Mouse (Mus musculus) limb, embryonic 10.5 days (tissue): ENCODE measurements around the gene 4930438A08Rik. TPM values are rescaled to one million over a fixed set of nuclear protein-coding genes. Genes with fewer than 3 reads are reported as not detected.
A peak's percentile ranks its signal among the peaks of the same experiment; 100 is the strongest.
"Not testable (repeated sequence)": the region's sequence is repeated elsewhere in the genome, so short reads cannot be mapped to it uniquely, and the experiment has no call there.

Experiments used
- DNase-seq: peaks from one replicate; pipeline ENCODE4 v3.0.0-alpha.2; 2017; ENCODE audit warnings: low spot score
- H3K27ac ChIP-seq: fragments of 300-500 bp; sonication (generic); 2 replicates; pipeline ENCODE4 v1.5.1; 2016; ENCODE audit warnings: mild to moderate bottlenecking
- H3K27me3 ChIP-seq: fragments of 300-500 bp; sonication (generic); 2 replicates; pipeline ENCODE4 v1.6.1; 2016; ENCODE audit warnings: low read depth, mild to moderate bottlenecking; ENCODE audit not compliant: poor library complexity, severe bottlenecking
- H3K36me3 ChIP-seq: fragments of 300-500 bp; sonication (generic); 2 replicates; pipeline ENCODE4 v1.6.1; 2016; ENCODE audit warnings: mild to moderate bottlenecking, moderate library complexity
- H3K4me1 ChIP-seq: fragments of 300-500 bp; sonication (generic); 2 replicates; pipeline ENCODE4 v1.6.1; 2016
- H3K4me3 ChIP-seq: fragments of 300-500 bp; sonication (generic); 2 replicates; pipeline ENCODE4 v1.5.1; 2016; ENCODE audit warnings: mild to moderate bottlenecking, moderate library complexity
- H3K9me3 ChIP-seq: fragments of 300-500 bp; sonication (generic); replicated peaks from 2 replicates; pipeline ENCODE4 v1.6.1; 2016; ENCODE audit warnings: mild to moderate bottlenecking
- WGBS: fragments of 180-500 bp; shearing (Covaris S2); methylation state at CpG from one replicate; pipeline ENCODE4 v1.1.7; 2016; 5-methylcytosine and 5-hydroxymethylcytosine counted together
- polyA plus RNA-seq: library from polyadenylated mRNA; unstranded; fragments of >200 nt; fragmentation: Nextera tagmentation; extraction: Ambion mirVana; gene quantifications from 2 replicates; pipeline ENCODE4 v1.2.1, GENCODE M21; 2016

The 4930438A08Rik gene
- polyA plus RNA-seq, 1 experiment from 2014 or later, result not detected

DNA sequence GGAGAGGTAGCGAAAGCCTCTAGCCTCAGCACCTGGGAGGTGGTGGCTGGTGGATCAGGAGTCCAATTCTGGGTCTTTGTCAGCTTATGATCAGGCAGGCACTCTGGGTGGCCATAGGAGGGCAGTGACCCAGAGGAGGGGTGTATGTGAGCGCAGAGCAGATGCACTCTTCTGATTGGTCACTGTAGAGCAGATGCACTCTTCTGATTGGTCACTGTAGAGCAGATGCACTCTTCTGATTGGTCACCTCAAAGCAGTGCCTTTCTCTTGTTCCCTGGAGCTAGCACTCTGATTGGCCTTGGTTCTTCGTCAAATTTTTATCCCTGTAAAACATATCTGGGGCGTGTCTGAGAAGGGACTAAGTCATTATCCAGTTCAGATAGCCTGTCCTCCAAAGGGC, 18.2 kb downstream of the 4930438A08Rik start:
- WGBS, result 49% methylated on average over 4 of the region's 4 CpGs

DNA sequence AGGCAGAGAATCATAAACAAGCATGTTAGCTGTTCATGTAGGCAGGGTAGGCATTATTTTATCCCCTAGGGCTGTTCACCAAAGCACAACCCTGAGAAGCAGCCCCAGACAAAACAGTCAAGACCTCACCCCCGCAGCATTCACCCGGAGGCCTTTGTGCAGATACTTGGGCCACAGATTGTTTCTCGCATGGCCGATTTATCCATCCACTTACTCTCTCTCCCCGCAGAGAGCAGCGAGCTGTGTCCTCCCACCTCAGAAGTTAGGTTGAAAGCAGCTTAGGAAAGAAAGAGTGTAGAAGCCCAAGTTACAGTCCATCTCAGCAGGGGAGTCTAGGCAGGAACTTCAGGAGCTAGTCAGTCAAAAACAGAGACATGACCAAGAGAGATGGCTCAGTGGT, 22.8 kb downstream of the 4930438A08Rik start:
- no peak for DNase-seq
- Histone ChIP-seq H3K9me3 (no peaks in the 10 kb centered on the region), H3K4me1 (0 out of 2 replicates have a peak, but pooled peaks cover 8% of the 10 kb centered on the region), H3K36me3 (no peaks in the 10 kb centered on the region), H3K4me3 (no peak overlapping the region), H3K27me3 (no peaks in the 10 kb centered on the region), H3K27ac (no peak overlapping the region)
- WGBS, result 90% methylated on average over 6 of the region's 6 CpGs

More for the DNA sequence above, 18.2 kb downstream of the 4930438A08Rik start:
- no peak overlapping the region for H3K27ac ChIP-seq
- no peaks in the 10 kb centered on the region for H3K27me3 ChIP-seq
- H3K36me3 ChIP-seq, result no peaks in the 10 kb centered on the region
- H3K4me1 ChIP-seq, result no peaks in the 10 kb centered on the region
- DNase-seq, result no peak
- H3K9me3 ChIP-seq, result no peaks in the 10 kb centered on the region
- no peak overlapping the region for H3K4me3 ChIP-seq

DNA sequence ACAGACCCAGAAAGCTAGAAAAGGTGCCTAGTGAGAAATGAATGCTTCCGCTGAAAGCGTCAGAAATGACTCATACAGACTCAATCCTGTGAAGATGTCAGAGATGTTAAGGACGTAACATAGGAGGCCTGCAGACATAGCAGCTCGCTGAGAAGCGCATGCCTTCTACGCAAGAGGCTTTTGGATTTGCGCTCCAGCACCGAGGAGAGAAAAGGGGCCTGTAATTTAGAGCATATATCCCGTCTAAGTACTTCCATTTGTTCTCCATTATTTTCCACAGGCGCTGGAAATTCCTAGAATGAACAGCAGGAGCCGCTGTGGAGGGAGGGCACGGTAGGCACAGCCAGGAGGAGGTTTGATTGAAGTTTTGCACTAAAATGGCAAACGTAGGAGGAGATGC, 26.5 kb downstream of the 4930438A08Rik start:
- peaks cover 12% of the 10 kb centered on the region for H3K4me1 ChIP-seq
- H3K27me3 ChIP-seq, result no peaks in the 10 kb centered on the region
- H3K4me3 ChIP-seq, result peak overlapping the region; percentile 66
- H3K27ac ChIP-seq, result no peak overlapping the region
- H3K9me3 ChIP-seq, result no peaks in the 10 kb centered on the region
- 17% methylated on average over 13 of the region's 13 CpGs for WGBS
- DNase-seq, result peak; percentile 79
- no peaks in the 10 kb centered on the region for H3K36me3 ChIP-seq

DNA sequence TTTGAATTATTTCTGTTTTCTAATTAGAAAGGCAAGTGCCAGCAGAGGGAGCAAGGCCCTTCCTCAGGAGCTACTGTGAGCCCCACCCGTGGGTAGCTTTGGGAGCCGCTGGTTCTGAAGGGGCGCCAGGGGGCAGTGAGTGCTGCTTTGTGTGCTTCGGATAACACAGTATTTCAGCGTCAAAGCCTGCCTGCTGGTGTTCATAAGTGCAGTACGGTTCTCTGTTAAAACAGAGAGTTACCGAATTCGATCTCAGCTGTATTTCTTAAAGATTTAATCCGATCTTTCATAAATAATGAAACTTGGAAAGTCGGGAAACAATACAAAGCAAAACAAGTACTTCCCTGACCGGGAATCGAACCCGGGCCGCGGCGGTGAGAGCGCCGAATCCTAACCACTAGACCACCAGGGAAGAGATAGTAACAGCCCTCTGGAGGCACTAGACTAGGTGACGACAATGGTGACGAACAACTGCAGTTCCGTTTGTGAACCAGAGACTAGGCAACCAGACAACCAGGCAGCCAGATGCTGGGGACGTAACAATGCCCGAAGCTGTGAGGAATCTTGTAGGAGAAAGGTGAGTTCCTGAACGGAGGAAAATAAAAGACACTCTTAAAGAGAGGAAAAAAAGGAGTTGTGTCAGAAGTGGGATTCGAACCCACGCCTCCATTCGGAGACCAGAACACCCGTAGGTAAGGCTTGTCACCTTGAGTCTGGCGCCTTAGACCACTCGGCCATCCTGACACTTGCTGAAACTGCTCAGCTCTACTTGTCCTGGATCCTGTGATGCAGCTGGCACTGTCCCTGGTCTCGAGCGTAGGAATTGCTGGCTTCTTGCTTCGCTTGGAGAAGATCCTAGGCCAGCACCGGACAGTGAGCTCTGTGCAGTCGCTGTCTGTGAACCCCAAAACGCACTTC, 27.5 kb downstream of the 4930438A08Rik start:
- H3K27me3 ChIP-seq, result no peaks in the 10 kb centered on the region
- peak overlapping the region; percentile 87 for H3K27ac ChIP-seq
- DNase-seq, result peak; percentile 99
- peaks cover 21% of the 10 kb centered on the region for H3K4me1 ChIP-seq
- no peaks in the 10 kb centered on the region for H3K9me3 ChIP-seq
- H3K4me3 ChIP-seq, result peak overlapping the region; percentile 66
- no peaks in the 10 kb centered on the region for H3K36me3 ChIP-seq
- under 1% methylated on average over 36 of the region's 36 CpGs for WGBS

DNA sequence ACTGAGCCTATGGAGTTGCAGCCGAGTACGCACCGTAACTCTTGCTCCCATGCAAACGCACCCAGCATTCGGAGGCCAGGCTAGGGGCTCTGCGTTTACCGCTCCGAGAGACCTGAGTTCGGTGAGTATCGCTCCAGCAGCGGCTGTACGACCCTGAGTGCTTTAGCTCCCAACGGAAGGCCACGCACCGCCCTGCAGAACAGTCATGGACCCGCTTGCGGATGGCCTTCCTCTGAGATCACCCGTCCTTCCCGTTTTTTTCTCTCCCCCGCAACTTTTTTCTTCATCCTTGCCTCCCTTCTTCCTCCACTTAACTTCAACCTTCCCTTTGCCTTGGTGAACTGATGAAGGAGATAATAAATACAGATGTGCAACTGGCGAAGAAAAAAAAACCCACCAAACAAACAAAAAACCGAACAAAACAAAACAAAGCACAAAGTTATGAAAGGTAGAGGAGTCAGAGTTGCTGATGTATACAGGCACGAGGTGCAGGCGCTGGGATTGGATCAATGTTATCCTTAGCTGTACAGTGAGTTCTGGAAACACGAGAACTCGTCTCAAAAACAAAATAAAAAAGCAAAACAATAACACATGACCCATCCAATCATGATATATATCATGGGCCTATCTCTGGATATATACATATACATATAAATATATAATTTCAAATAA, 28.3 kb downstream of the 4930438A08Rik start:
- no peak for DNase-seq
- Histone ChIP-seq H3K4me1 (peaks cover 29% of the 10 kb centered on the region), H3K4me3 (peak overlapping the region; percentile 66), H3K27ac (peak overlapping the region; percentile 87), H3K27me3 (no peaks in the 10 kb centered on the region), H3K36me3 (no peaks in the 10 kb centered on the region), H3K9me3 (no peaks in the 10 kb centered on the region)
- WGBS, result 2% methylated on average over 26 of the region's 26 CpGs

DNA sequence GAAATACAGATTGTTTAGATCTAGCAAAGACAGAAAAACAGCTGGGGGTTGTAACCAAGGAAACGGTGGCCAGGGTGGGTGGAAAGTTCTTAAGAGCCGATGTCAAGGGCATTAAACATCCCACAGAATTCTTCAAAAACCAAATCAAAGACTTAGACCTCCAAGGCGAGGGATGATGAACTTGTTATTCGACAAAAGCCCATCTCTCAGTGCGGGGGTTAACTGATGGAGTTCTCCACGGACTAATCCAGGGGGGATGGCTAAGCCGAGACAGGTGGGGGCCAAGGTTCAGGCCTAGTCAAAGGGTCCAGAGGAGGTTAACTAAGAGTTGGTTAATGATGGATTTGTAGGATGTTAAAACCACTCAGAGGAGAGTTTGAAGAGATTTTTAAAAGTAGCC, 29.0 kb downstream of the 4930438A08Rik start:
- 30% methylated on average over 7 of the region's 7 CpGs for WGBS
- no peaks in the 10 kb centered on the region for H3K27me3 ChIP-seq
- no peak overlapping the region for H3K27ac ChIP-seq
- H3K4me3 ChIP-seq, result peak overlapping the region; percentile 22; the same call in 1 of the 2 replicates
- no peak for DNase-seq
- peaks cover 32% of the 10 kb centered on the region for H3K4me1 ChIP-seq
- H3K9me3 ChIP-seq, result no peaks in the 10 kb centered on the region
- H3K36me3 ChIP-seq, result no peaks in the 10 kb centered on the region

DNA sequence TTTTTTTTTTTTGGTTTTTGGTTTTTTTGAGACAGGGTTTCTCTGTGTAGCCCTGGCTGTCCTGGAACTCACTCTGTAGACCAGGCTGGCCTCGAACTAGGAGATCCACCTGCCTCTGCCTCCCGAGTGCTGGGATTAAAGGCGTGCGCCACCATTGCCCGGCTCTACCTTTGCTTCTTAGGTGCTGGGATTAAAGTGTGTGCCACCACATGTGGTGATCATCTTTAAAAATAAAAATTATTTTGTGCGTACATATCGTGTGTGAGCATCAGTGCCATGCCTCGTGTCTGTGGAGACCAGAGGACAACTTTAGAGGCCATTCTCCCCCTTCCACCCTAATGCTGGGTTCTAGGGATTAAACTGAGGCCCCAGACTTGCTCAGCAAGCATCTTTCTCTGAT, 30.7 kb downstream of the 4930438A08Rik start:
- Histone ChIP-seq H3K4me1 (peaks cover 32% of the 10 kb centered on the region), H3K36me3 (peaks cover 12% of the 10 kb centered on the region)
- H3K4me3 ChIP-seq, H3K9me3 ChIP-seq, H3K27ac ChIP-seq, DNase-seq, H3K27me3 ChIP-seq: not testable (repeated sequence)
- 93% methylated on average over 8 of the region's 8 CpGs for WGBS

DNA sequence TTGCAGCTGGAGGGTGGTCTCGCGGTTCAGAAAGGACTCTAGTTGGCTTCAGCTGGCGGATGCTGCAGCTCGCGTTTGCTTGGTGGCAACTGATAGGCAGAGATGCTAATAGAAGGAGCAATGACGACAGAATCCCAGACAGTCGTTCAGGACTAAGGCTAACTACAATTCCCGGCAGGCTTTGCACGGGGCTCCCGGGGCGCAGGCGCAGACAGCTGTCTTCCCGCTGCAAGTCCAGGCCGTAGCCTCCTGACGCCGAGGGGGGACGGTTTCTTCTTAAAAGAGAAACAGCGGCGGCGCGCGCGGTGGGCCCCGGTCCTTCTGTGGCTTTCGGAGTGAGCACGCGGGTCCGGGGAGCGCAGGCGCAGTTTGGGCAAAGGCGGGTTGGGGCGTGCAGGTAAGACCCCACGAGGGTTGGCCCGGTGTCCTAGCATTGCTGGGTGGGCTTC, 32.3 kb downstream of the 4930438A08Rik start, which contains the start of gene Zfp692:
Zfp692 (plus strand) TSS at position 210 of the 449 bp plus-strand sequence.
- H3K9me3 ChIP-seq, result no peaks in the 10 kb centered on the region
- under 1% methylated on average over 34 of the region's 34 CpGs for WGBS
- peak; percentile 96 for DNase-seq
- peak within 1 kb of the TSS; percentile 64 for H3K4me3 ChIP-seq
- peak within 1 kb of the TSS; percentile 84 for H3K27ac ChIP-seq
- H3K36me3 ChIP-seq, result peaks cover 26% of the 10 kb centered on the region
- no peaks in the 10 kb centered on the region for H3K27me3 ChIP-seq
- H3K4me1 ChIP-seq, result peaks cover 24% of the 10 kb centered on the region

DNA sequence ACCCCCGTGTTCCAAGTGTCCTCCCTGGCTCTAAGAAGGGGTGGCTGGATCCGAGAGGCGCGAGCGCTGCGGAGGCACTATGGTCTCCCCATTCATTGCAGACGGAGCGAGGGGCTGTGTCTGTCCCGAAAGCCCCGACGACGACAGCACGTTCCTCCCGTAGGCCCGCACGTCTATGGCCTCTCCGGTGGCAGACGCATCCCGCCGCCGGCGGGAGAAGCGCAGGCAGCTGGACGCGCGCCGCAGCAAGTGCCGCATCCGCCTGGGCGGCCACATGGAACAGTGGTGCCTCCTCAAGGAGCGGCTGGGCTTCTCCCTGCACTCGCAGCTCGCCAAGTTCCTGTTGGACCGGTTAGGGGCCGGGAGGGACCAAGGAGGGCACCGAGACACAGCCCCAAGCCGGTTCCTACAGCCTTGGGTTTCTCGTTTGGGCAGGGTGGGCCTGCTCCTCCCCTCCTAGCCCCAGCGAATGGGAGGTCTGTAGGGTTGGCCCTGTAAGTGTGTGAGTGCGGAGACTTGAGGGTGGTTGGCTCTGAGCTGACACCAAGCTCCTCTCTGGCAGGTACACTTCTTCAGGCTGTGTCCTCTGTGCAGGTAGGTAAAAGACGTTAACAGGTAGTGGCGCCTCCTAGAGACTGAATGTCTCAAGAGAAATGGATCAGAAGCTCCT, 32.9 kb downstream of the 4930438A08Rik start:
- Histone ChIP-seq H3K4me3 (peak overlapping the region; percentile 64), H3K4me1 (peaks cover 24% of the 10 kb centered on the region), H3K27me3 (no peaks in the 10 kb centered on the region), H3K36me3 (peaks cover 26% of the 10 kb centered on the region), H3K27ac (peak overlapping the region; percentile 84), H3K9me3 (no peaks in the 10 kb centered on the region)
- DNase-seq, result peak; percentile 79
- under 1% methylated on average over 42 of the region's 42 CpGs for WGBS

DNA sequence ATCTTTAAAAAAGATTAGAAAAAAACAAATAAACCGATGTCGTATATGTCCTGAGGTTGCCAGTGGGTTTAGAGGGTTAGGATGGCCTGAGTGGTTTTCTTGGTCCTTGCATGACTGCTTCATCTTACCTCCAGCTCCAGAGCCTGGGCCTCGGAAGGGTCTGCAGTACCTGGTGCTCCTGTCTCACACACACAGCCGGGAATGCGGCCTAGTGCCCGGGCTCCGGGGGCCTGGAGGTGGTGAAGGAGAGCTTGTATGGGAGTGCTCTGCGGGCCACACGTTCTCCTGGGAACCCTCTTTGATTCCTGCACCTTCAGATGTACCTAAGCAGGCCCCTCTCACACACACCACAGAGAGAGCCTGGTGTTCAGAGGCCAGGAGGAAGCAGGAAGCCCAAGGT, 34.1 kb downstream of the 4930438A08Rik start:
- Histone ChIP-seq H3K27me3 (no peaks in the 10 kb centered on the region), H3K9me3 (no peaks in the 10 kb centered on the region), H3K27ac (no peak overlapping the region), H3K4me1 (peaks cover 22% of the 10 kb centered on the region), H3K36me3 (peaks cover 32% of the 10 kb centered on the region), H3K4me3 (no peak overlapping the region)
- no peak for DNase-seq
- 95% methylated on average over 9 of the region's 9 CpGs for WGBS

DNA sequence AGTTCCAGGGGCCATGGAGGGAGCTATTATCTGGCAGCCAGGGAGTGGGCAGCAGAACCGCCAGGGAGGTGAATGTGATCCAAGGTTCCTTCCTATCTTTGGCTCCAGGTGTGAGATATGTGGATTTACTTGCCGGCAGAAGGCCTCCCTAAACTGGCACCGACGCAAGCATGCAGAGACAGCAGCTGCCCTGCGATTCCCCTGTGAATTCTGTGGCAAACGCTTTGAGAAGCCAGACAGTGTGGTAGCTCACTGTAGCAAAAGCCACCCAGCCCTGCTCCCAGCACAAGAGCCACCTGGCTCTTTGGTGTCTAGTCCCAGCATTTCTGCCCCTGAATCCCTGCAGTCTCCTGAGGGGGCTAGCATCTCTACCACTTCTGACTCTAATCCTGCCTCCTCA, 39.5 kb downstream of the 4930438A08Rik start:
- WGBS, result 90% methylated on average over 6 of the region's 6 CpGs
- no peaks in the 10 kb centered on the region for H3K9me3 ChIP-seq
- DNase-seq, result no peak
- no peak overlapping the region for H3K4me3 ChIP-seq
- peaks cover 4% of the 10 kb centered on the region; the same call in 1 of the 2 replicates for H3K4me1 ChIP-seq
- H3K27me3 ChIP-seq, result no peaks in the 10 kb centered on the region
- H3K36me3 ChIP-seq, result peaks cover 84% of the 10 kb centered on the region
- no peak overlapping the region for H3K27ac ChIP-seq

DNA sequence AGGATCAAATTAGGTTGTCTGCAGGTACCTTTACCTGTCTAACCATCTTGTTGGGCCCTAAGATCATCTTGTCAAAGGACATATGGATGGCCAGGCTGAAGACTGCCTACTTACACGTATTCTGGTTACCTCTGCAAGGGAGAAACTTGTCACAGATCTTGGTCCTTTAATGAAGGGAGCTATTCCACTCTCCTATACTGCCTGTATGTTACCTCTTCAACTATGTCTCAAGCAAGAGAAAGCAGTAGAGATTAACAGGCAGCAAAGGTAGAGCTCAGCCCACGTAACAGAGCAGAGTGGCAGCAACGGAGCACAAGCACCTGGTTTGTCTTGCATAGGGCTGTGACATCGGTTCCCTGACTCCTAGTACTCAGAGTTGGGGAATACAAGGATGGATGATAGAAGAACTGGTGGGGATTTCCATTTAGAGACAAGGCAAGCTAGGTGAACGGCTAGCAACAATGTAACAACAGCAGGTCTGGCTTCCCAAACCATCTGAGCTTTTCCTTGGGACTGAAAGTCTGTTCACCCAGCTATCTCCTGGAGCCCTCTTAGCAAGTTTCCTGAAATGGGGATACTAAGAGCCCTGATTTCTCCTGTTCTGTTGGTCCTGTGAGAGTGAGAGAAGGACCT, 41.1 kb downstream of the 4930438A08Rik start:
- Histone ChIP-seq H3K27me3 (no peaks in the 10 kb centered on the region), H3K27ac (no peak overlapping the region), H3K4me3 (no peak overlapping the region), H3K36me3 (peaks cover 74% of the 10 kb centered on the region), H3K9me3 (no peaks in the 10 kb centered on the region), H3K4me1 (peaks cover 4% of the 10 kb centered on the region; the same call in 1 of the 2 replicates)
- no peak for DNase-seq
- 89% methylated on average over 5 of the region's 5 CpGs for WGBS
